Mouse (Mus musculus) heart, postnatal 0 days (tissue): ENCODE data around the gene Srsf10. TPM values are rescaled to one million over a fixed set of nuclear protein-coding genes. Genes with fewer than 3 reads are reported as not detected.
A peak's percentile ranks its signal among the peaks of the same experiment; 100 is the strongest.

Experiments
- ATAC-seq: fragments of 200-750 bp; cut with Nextera tagmentation; 2 replicates; pipeline ENCODE4 v1.8.0; 2017; ENCODE audit warnings: low read depth, moderate number of reproducible peaks, moderate library complexity; ENCODE audit not compliant: insufficient read depth
- DNase-seq: peaks from one replicate; pipeline ENCODE4 v3.0.0-alpha.2; 2016; ENCODE audit warnings: low spot score
- H3K27ac ChIP-seq: fragments of 300-500 bp; sonication (generic); 2 replicates; pipeline ENCODE4 v1.5.1; 2014; ENCODE audit warnings: low read depth, mild to moderate bottlenecking
- H3K27me3 ChIP-seq: fragments of 300-500 bp; sonication (generic); 2 replicates; pipeline ENCODE4 v1.6.1; 2014; ENCODE audit warnings: low read length, mixed read lengths; ENCODE audit not compliant: control insufficient read depth, insufficient read depth
- H3K36me3 ChIP-seq: fragments of 300-500 bp; sonication (generic); replicated peaks from 2 replicates; pipeline ENCODE4 v1.6.1; 2014; ENCODE audit warnings: low read length, mixed read lengths; ENCODE audit not compliant: control insufficient read depth, insufficient read depth
- H3K4me1 ChIP-seq: fragments of 300-500 bp; sonication (generic); 2 replicates; pipeline ENCODE4 v1.6.1; 2014; ENCODE audit warnings: antibody characterized with exemption; ENCODE audit not compliant: control insufficient read depth, insufficient read depth
- H3K4me2 ChIP-seq: fragments of 300-500 bp; sonication (generic); 2 replicates; pipeline ENCODE4 v1.6.1; 2014; ENCODE audit warnings: low read depth, mild to moderate bottlenecking, low read length, moderate library complexity
- H3K4me3 ChIP-seq: fragments of 300-500 bp; sonication (generic); 2 replicates; pipeline ENCODE4 v1.5.1; 2014; ENCODE audit warnings: low read depth, low read length
- H3K9ac ChIP-seq: fragments of 300-500 bp; sonication (generic); replicated peaks from 2 replicates; pipeline ENCODE4 v1.6.1; 2014; ENCODE audit warnings: low read depth, low read length, mixed read lengths
- H3K9me3 ChIP-seq: fragments of 300-500 bp; sonication (generic); replicated peaks from 2 replicates; pipeline ENCODE4 v1.6.1; 2016; ENCODE audit warnings: low read length; ENCODE audit not compliant: control insufficient read depth
- CTCF ChIP-seq: IDR thresholded peaks from 2 replicates; pipeline ENCODE4 v1.5.1; 2016; ENCODE audit warnings: antibody characterized with exemption, control low read depth, low read depth
- EP300 ChIP-seq: IDR thresholded peaks from 2 replicates; pipeline ENCODE4 v1.6.1; 2016; ENCODE audit warnings: antibody characterized with exemption, low read depth
- WGBS: fragments of 180-500 bp; shearing (Covaris S2); extraction: QIAGEN DNeasy Blood & Tissue Kit; methylation state at CpG from one replicate; pipeline ENCODE4 v1.1.7; 2014; 5-methylcytosine and 5-hydroxymethylcytosine counted together
- polyA plus RNA-seq: library from polyadenylated mRNA; unstranded; fragments of >200 nt; fragmentation: Nextera tagmentation; extraction: Ambion mirVana; gene quantifications from 2 replicates; pipeline ENCODE4 v1.2.1, GENCODE M21; 2015
- total RNA-seq: library from RNA; depleted of rRNA; stranded (reverse); fragments of >200 nt; gene quantifications from 2 replicates; pipeline ENCODE4 v1.2.3, GENCODE M21; 2014; ENCODE audit warnings: low replicate concordance

Srsf10 gene
- total and polyA plus RNA-seq, 2 experiments from 2014 or later = 63.6 to 97.0 TPM

DNA sequence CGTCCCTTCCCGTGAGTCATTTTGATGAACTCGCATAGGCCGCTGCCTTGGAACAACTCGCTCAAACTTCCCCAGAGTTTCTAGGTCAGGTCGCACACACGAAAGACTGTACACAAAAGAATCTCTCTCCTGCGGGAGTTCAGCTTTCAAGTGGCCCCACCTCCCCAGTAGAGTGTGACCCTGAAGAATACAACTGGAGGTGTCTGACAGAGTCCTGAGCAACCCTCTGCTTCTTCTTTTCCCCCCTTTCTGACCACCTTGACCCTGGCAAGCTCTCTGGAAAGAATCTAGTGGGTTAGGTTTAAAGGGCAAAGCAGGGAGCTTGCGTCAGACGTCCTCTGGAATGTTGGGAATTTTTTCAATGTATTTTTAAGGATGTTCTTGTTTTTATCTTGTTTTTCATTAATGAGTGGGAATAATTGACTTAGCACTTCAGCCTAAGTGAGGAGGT is 27.9 kb downstream of the Srsf10 start:
- 35% methylated on average over 10 of the region's 10 CpGs for WGBS
- peak overlapping the region; percentile 51 for H3K27ac ChIP-seq
- H3K27me3 ChIP-seq = no peaks in the 10 kb centered on the region
- H3K4me2 ChIP-seq = no peak overlapping the region
- no peak overlapping the region for H3K9ac ChIP-seq
- H3K4me3 ChIP-seq = no peak overlapping the region
- H3K4me1 ChIP-seq = peaks cover 7% of the 10 kb centered on the region
- H3K36me3 ChIP-seq = no peaks in the 10 kb centered on the region
- no peaks in the 10 kb centered on the region for H3K9me3 ChIP-seq
- DNase-seq (no peak), ATAC-seq (no peak)
- TF ChIP-seq EP300 = no peak
- no peak for TF ChIP-seq CTCF

GRCm38 (mm10) chr4:135883881-135884516 is 28.5 kb downstream of the Srsf10 start:
- Histone ChIP-seq H3K9me3 (no peaks in the 10 kb centered on the region), H3K36me3 (no peaks in the 10 kb centered on the region), H3K4me1 (peaks cover 7% of the 10 kb centered on the region), H3K27me3 (no peaks in the 10 kb centered on the region), H3K4me2 (no peak overlapping the region), H3K4me3 (no peak overlapping the region), H3K9ac (no peak overlapping the region; the same call in 1 of the 2 replicates), H3K27ac (peak overlapping the region; percentile 8)
- WGBS = 67% methylated on average over 7 of the region's 7 CpGs
- TF ChIP-seq EP300 (no peak), CTCF (no peak)
- ATAC-seq (no peak), DNase-seq (no peak)

- Histone ChIP-seq H3K27ac (no peak overlapping the region), H3K9me3 (no peaks in the 10 kb centered on the region), H3K4me1 (peaks cover 7% of the 10 kb centered on the region), H3K4me3 (no peak overlapping the region), H3K27me3 (no peaks in the 10 kb centered on the region), H3K36me3 (no peaks in the 10 kb centered on the region), H3K9ac (no peak overlapping the region), H3K4me2 (no peak overlapping the region)
- DNase-seq (no peak), ATAC-seq (no peak)
- no peak for TF ChIP-seq CTCF
- TF ChIP-seq EP300 = no peak
- WGBS = 84% methylated on average over 6 of the region's 6 CpGs
Measured at GRCm38 (mm10) chr4:135884531-135884930, 29.0 kb downstream of the Srsf10 start.

DNA sequence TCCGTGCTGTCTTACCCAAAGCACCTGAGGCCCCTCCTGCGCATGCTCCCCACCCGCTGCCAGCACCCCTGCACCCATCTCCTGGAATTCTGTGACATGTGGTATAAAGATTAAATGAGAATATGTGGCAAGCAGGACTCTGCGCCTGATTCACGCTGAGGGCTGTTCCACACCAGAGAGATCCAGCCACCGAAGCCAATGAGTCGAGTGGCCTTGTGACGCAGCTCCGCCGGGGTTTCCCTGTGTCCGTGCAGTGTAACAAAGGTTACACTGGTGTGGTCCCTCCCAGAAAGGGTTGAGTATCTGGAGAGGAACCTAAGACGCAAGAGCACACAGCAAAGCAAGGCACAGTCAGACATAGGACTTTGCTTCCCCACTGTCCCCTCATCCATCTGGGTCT is 30.1 kb downstream of the Srsf10 start:
- 83% methylated on average over 12 of the region's 12 CpGs for WGBS

DNA sequence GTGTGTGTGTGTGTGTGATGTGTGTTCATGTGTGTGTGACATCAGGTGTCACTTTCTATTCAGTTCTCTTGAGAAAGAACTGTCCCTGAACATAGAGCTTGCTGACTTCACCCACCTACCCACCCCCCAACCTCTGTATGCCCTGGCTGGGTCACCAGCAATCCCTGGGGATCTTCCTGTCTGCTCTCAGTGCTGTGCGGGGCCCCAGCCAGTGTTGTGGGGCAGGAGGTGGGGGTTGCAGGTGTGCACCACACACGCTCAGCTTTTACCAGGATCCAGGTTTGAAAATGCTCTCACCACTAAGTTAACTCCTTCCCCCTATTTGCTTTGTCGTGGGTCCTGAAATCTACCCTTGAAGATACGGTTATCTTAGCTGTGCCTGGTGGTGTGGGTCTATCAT is 30.6 kb downstream of the Srsf10 start:
- H3K4me3 ChIP-seq = no peak overlapping the region
- no peaks in the 10 kb centered on the region for H3K9me3 ChIP-seq
- DNase-seq (no peak), ATAC-seq (no peak)
- H3K27me3 ChIP-seq = no peaks in the 10 kb centered on the region
- WGBS = 71% methylated on average over 4 of the region's 4 CpGs
- H3K36me3 ChIP-seq = no peaks in the 10 kb centered on the region
- H3K27ac ChIP-seq = no peak overlapping the region
- no peak overlapping the region for H3K9ac ChIP-seq
- TF ChIP-seq CTCF (no peak), EP300 (no peak)
- peaks cover 7% of the 10 kb centered on the region for H3K4me1 ChIP-seq
- H3K4me2 ChIP-seq = no peak overlapping the region

More for the DNA sequence above, 30.1 kb downstream of the Srsf10 start:
- TF ChIP-seq CTCF (no peak), EP300 (no peak)
- Histone ChIP-seq H3K27me3 (no peaks in the 10 kb centered on the region), H3K9me3 (no peaks in the 10 kb centered on the region), H3K9ac (no peak overlapping the region), H3K36me3 (no peaks in the 10 kb centered on the region), H3K4me1 (peaks cover 7% of the 10 kb centered on the region), H3K4me2 (no peak overlapping the region), H3K27ac (no peak overlapping the region), H3K4me3 (no peak overlapping the region)
- DNase-seq (no peak), ATAC-seq (no peak)
